Mouse (Mus musculus): Measurements from ENCODE around the gene 4930539E08Rik. TPM values are rescaled to one million over a fixed set of nuclear protein-coding genes. Genes with fewer than 3 reads are reported as not detected.

4930539E08Rik gene
- polyA plus RNA-seq, 1 experiment: 8.3 TPM

DNA sequence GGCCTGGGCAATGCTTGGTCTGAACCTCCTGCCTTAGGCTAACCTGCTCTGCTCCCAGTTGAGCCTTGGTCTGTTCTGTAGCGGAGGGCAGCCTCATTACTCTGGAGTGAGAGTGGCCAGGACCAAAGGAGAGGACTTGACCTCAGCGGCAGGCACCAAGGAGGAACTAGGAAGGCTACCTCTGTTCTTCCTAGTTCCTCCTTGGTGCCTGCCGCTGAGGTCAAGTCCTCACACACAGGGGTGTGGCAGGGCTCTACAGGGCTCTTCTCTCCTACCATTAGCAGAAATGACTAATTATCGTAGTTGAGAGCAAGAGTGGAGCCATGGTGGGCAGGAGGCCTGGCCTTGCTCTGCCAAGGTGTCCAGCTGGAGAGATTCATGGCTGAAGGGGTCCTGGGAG, 47.7 kb downstream of the 4930539E08Rik start:
- DNase-seq (ENCODE audit: extremely low spot score in 1 of 2, low spot score in 1 of 2): no peak

DNA sequence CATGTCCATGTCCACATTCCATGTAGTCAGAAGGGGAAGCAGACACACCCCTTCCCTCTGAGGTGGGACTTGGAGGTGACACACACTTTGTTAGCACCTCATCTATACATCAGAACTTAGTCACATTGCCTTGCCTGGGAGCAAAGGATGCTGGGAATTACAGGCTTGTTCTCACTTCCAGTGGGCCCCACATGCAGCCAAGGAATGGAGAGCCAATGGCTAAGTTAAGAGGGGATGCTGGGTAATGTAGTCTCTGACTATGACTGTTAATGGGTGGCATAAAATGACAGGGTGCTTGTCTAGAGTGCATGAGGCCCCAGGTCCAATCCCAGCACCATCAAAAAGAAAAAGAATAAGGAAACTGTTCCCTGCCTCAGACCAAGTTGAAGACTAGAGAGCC, 48.2 kb downstream of the 4930539E08Rik start:
- DNase-seq (ENCODE audit: extremely low spot score in 1 of 2, low spot score in 1 of 2): no peak

DNA sequence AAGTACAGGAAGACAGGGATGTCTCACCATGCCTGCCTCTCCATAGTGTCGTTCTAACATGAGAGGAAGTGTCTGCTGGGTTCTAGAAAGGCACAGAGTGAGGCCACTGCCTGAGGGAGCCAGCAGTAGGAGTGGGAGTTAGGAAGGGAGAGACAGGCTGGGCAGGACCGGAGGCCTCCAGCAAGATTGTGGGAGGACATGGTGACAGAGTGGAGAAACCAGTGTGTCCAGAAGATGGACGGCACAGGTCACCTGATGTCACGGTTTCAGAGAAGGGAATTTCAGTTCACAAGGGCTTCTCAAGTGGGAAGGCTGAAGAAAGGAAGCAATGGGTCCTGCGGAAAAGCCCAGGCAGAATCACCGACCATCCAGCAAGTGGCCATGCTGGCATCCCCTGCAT, 50.7 kb downstream of the 4930539E08Rik start:
- no peak for DNase-seq (ENCODE audit: extremely low spot score in 1 of 2, low spot score in 1 of 2)

DNA sequence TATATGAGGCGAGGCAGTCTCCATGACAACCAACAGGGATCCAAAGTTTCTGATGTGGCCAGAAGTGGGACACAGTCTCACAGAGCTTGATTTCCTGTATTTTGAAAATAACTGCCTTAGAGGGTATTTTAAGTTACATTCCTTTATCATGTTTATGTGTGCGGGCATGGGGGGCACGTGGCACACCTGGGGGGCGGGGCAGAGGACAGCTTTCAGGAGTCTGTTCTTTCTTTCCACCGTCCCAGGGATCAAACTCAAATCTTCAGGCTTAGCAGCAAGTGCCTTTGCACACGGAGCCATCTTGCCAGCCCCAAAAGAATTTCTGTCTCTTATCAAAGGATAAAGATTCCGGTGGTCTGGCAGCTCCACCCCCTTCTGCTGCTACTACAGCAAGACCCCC, 51.2 kb downstream of the 4930539E08Rik start:
- no peak for DNase-seq (ENCODE audit: extremely low spot score in 1 of 2, low spot score in 1 of 2)

DNA sequence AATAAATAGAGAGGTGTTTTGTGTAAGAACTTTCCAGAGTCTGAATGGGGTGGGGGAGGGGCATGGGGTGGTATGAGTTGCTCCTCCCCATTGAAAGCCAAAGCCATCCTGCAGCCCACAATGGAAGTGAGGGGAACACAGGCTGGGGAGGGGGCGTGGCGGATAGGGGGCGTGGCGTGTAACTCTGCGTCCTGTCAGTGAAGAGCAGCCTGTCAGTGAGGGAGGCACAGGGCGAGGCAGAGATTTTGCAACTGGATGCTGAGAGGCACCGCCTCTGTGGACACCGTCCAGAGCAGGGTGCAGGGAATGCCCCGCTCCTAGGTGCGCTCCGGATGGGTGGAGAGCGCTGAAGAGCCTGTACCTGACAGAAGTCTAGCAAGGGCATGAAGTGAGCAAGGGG, 56.9 kb downstream of the 4930539E08Rik start, which contains the start of gene Pnpla1:
Gene Pnpla1, plus strand, starts transcription at position 207 of the 400 bp plus-strand sequence.
- no peak for DNase-seq (ENCODE audit: extremely low spot score in 1 of 2, low spot score in 1 of 2)

DNA sequence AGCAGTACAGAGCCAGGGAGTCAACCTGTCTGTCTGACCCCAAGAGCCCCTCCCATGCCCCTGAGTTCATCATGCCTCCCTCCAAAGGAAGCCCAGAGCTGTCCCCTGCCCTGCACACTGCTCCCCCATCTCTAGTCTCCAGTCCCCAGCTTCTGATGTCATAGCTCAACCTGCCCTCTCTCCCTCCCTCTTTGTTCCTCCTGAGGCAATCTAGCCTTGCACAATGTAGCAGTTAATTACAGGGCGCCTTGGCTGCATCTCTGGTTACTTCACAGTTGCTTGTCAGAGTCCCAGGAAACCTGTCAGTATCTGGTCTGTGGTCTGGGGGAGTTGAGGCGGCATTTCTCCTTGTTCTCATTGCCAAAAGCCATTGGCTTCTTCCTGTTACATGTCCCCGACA, 59.1 kb downstream of the 4930539E08Rik start:
- no peak for DNase-seq (ENCODE audit: extremely low spot score in 1 of 2, low spot score in 1 of 2)

DNA sequence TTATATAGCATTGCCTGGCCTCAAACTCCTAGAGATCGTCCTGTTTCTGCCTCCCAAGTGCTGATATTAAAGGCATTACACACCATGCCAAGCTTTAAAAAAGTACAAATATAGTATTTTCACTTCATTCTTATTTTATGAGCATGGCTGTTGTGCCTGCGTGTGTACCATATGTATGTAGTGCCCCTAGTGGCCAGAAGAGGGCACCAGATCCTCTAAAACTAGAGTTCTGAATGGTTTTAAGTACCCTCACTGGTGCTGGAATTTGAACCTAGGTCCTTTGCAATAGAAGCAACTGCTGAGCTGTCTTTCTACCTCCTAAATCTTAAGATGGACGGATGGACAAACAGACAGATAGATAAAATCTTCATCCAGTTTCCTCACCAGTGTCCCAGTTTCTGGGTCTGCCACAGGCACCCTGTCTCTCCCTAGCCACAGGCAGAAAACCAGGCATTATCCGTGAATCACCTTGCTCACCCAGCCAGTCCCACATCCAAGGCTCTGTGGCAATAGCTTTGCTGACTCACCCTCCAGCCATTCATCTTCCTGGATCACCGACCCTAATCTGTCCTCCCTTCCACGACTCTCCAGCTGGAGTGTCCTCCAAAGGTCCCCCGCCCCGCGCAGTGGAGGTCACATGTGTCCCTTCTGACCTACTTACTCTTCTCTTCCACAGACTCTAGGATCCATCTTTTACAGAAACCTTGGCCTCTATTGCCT, 59.8 kb downstream of the 4930539E08Rik start:
- no peak for DNase-seq (ENCODE audit: extremely low spot score in 1 of 2, low spot score in 1 of 2)

DNA sequence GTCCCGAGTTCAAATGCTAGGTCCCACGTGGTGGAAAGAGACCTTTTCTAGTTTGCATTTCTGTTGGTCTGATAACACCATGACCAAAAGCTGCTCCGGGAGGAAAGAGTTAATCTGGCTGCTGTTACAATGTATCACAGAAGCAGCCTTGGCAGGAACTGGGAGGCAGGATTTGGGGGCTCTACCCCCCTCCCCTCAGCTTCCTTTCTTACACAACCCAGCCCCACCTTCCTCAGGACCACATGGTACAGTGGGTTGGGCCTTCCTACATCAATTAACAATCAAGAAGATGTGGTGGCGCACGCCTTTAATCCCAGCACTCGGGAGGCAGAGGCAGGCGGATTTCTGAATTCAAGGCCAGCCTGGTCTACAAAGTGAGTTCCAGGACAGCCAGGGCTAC, 60.7 kb downstream of the 4930539E08Rik start:
- no peak for DNase-seq (ENCODE audit: extremely low spot score in 1 of 2, low spot score in 1 of 2)

DNA sequence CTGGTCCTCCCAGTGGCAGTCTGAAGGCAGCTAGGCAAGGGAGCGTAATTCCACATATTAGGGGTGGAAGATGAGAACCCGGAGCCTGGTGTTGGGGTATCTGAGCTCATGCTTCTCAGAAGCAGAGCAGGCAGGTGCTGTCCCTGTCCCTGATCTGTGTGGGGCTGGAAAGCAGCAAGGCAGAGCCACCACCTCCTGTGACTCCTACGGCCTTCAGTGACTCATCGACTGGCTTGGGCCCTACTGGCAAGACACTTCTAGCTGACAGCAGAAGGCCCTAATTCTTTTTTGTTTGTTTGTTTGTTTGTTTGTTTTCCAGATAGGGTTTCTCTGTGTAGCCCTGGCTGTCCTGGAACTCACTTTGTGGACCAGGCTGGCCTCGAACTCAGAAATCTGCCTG, 64.6 kb downstream of the 4930539E08Rik start:
- DNase-seq (ENCODE audit: extremely low spot score in 1 of 2, low spot score in 1 of 2): no peak

DNA sequence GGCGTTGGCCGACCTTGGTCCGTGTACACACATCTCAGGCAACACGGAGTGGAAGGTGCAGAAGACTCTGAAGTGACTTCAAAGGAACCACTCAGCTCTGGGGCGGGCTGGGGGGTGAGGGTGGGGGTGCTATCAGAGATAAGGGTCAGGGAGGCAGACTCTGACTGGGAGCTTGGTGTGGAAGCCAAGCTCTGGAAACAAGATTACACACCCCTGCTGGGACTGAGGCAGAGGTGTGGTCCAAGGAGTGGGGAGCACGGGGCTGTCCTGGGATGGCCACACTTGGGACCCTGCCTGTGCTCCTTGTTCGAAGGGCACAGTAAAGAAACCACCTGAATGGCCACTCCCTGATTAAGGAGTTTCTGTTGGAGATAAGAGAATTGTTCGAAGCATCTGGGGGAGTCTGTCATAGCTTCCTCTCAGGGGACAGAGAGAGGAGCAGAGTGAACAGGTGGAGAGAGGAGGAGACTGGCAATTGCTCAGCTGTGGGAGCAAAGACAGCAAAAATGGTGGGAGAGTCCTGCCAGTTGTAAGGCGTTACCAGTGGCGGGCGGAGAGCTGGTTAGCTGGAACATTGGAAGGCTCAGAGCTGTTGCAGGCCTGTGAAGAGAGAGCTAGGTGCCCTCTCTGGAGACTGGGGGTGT, 68.0 kb downstream of the 4930539E08Rik start:
- DNase-seq (ENCODE audit: extremely low spot score in 1 of 2, low spot score in 1 of 2): peak in 1 of 2 experiments; percentile 37

Other genes starting within 250 kb of the 4930539E08Rik start
- 8.6 TPM in 2 replicates for gene Slc26a8, start 225.1 kb downstream of the 4930539E08Rik start, polyA plus RNA-seq (2012; rRNA removed)
- 108 and 110 TPM in 2 replicates for gene Mapk14, start 224.0 kb downstream of the 4930539E08Rik start, polyA plus RNA-seq (2012; rRNA removed)
- 0.95 and 1.1 TPM in 2 replicates for gene AC170998.1, start 189.2 kb downstream of the 4930539E08Rik start, polyA plus RNA-seq (2012; rRNA removed)
- 0.88 and 0.92 TPM in 2 replicates for gene Mapk13, start 146.0 kb downstream of the 4930539E08Rik start, polyA plus RNA-seq (2012; rRNA removed)
- gene Brpf3, start 114.2 kb downstream of the 4930539E08Rik start, polyA plus RNA-seq (2012; rRNA removed): 39.0 and 44.3 TPM in 2 replicates
- gene Pnpla1, start 56.9 kb downstream of the 4930539E08Rik start, polyA plus RNA-seq (2012; rRNA removed): 0.22 and 0.23 TPM in 2 replicates
- 0.23 TPM in 1 of 2 replicates, not detected in the other for gene Pxt1, start 28.5 kb upstream of the 4930539E08Rik start, polyA plus RNA-seq (2012; rRNA removed)
- gene Kctd20, start 36.6 kb upstream of the 4930539E08Rik start, polyA plus RNA-seq (2012; rRNA removed): 49.1 and 50.1 TPM in 2 replicates
- 80.7 and 86.2 TPM in 2 replicates for gene Stk38, start 92.7 kb upstream of the 4930539E08Rik start, polyA plus RNA-seq (2012; rRNA removed)
- 135 and 141 TPM in 2 replicates for gene Srsf3, start 117.3 kb upstream of the 4930539E08Rik start, polyA plus RNA-seq (2012; rRNA removed)
- 37.7 and 55.8 TPM in 2 replicates for gene Cdkn1a, start 175.7 kb upstream of the 4930539E08Rik start, polyA plus RNA-seq (2012; rRNA removed)
- gene Rab44, start 198.8 kb upstream of the 4930539E08Rik start, polyA plus RNA-seq (2012; rRNA removed): 0.08 and 0.19 TPM in 2 replicates

Measured in frontal cortex, adult 2 months (tissue).